Mouse (Mus musculus) heart, embryonic 12.5 days (tissue): Measurements from ENCODE around the gene Prkd2. TPM values are rescaled to one million over a fixed set of nuclear protein-coding genes. Genes with fewer than 3 reads are reported as not detected.

ENCODE experiments used
- ATAC-seq: fragments of 200-750 bp; cut with Nextera tagmentation; 2 replicates; pipeline ENCODE4 v1.8.0; 2017; ENCODE audit warnings: moderate TSS enrichment, moderate library complexity; ENCODE audit not compliant: insufficient number of reproducible peaks, low FRiP score
- H3K27ac ChIP-seq: fragments of 300-500 bp; sonication (generic); 2 replicates; pipeline ENCODE4 v1.5.1; 2016; ENCODE audit warnings: mild to moderate bottlenecking, moderate library complexity; ENCODE audit not compliant: poor library complexity, severe bottlenecking
- H3K27me3 ChIP-seq: fragments of 300-500 bp; sonication (generic); replicated peaks from 2 replicates; pipeline ENCODE4 v1.6.1; 2016; ENCODE audit warnings: mild to moderate bottlenecking, moderate library complexity
- H3K36me3 ChIP-seq: fragments of 300-500 bp; sonication (generic); 2 replicates; pipeline ENCODE4 v1.6.1; 2016; ENCODE audit warnings: mild to moderate bottlenecking, moderate library complexity
- H3K4me1 ChIP-seq: fragments of 300-500 bp; sonication (generic); replicated peaks from 2 replicates; pipeline ENCODE4 v1.6.1; 2016; ENCODE audit warnings: mild to moderate bottlenecking
- H3K4me2 ChIP-seq: fragments of 300-500 bp; sonication (generic); 2 replicates; pipeline ENCODE4 v1.6.1; 2016; ENCODE audit warnings: mild to moderate bottlenecking, moderate library complexity
- H3K4me3 ChIP-seq: fragments of 300-500 bp; sonication (generic); 2 replicates; pipeline ENCODE4 v1.5.1; 2016; ENCODE audit warnings: mild to moderate bottlenecking
- H3K9ac ChIP-seq: fragments of 300-500 bp; sonication (generic); 2 replicates; pipeline ENCODE4 v1.6.1; 2016; ENCODE audit warnings: mild to moderate bottlenecking, moderate library complexity
- H3K9me3 ChIP-seq: fragments of 300-500 bp; sonication (generic); replicated peaks from 2 replicates; pipeline ENCODE4 v1.6.1; 2016; ENCODE audit warnings: mild to moderate bottlenecking, moderate library complexity
- WGBS: fragments of 180-500 bp; shearing (Covaris S2); methylation state at CpG from one replicate; pipeline ENCODE4 v1.1.7; 2016; 5-methylcytosine and 5-hydroxymethylcytosine counted together
- polyA plus RNA-seq: library from polyadenylated mRNA; unstranded; fragments of >200 nt; fragmentation: Nextera tagmentation; extraction: Ambion mirVana; gene quantifications from 2 replicates; pipeline ENCODE4 v1.2.1, GENCODE M21; 2016

The Prkd2 gene
- polyA plus RNA-seq, 1 experiment from 2014 or later = 10.8 TPM

DNA sequence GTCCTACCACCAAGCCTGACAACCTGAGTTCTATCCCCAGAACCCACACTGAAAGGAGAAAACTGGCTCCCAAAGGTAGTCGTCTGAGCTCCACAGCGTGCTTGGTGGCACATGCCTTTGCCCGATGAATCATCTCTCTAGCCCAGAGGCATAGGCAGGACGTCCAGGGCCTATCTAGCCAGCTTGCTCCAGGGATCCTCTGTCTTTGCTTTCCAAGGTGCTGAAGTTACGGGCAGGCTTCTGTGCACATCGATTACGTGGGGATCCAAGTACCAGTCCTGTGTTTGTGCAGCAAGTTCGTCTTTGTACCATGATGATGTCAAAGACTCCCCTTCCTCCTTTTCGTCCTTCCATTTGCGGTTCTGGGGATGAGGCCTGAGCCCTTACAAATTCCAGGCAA lies 28.9 kb downstream of the Prkd2 start:
- H3K9ac ChIP-seq = no peak overlapping the region
- H3K4me1 ChIP-seq = peaks cover 5% of the 10 kb centered on the region
- no peak overlapping the region for H3K27ac ChIP-seq
- peaks cover 46% of the 10 kb centered on the region for H3K36me3 ChIP-seq
- H3K4me3 ChIP-seq = no peak overlapping the region
- no peaks in the 10 kb centered on the region for H3K9me3 ChIP-seq
- H3K4me2 ChIP-seq = no peak overlapping the region
- H3K27me3 ChIP-seq = no peaks in the 10 kb centered on the region
- 73% methylated on average over 10 of the region's 10 CpGs for WGBS
- no peak for ATAC-seq

DNA sequence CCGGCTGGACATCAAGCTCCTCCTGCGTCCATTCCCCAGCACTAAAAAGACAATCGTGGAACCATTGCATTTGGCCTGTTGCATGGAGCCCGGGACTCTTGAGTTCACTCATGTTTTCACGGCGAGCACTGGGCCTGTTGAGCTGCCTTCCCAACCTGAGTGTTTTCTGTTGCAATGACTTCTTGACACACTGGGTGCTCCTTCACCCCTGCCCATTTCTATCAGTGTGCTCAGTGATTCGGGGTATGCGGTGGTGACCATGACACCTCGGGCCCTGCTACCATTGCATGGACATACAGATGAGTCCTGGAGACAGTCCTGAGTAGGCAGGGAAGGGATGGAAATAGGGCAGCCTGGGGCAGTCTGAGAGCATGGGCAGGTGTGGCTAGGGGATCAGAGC lies 29.8 kb downstream of the Prkd2 start:
- no peak for ATAC-seq
- no peak overlapping the region for H3K27ac ChIP-seq
- 93% methylated on average over 9 of the region's 9 CpGs for WGBS

DNA sequence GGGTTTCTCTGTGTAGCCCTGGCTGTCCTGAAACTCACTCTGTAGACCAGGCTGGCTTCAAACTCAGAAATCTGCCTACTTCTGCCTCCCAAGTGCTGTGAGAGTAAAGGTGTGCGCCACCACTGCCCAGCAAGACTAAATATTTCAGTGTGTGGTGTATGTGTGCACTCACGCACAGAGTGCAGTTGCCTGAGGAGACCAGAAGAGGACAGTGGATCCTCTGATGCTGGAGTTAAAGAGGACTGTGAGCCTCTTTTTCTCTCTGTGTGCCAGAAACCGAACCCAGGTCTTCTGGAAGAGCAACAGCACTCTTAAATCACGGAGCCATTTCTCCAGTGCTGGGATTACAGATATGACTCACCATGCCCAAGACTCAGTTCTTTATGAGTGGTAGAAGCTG lies 30.7 kb downstream of the Prkd2 start:
- Histone ChIP-seq H3K4me3 (no peak overlapping the region), H3K27me3 (no peaks in the 10 kb centered on the region), H3K27ac (no peak overlapping the region), H3K4me2 (no peak overlapping the region), H3K4me1 (peaks cover 14% of the 10 kb centered on the region), H3K9me3 (no peaks in the 10 kb centered on the region), H3K9ac (no peak overlapping the region), H3K36me3 (peaks cover 37% of the 10 kb centered on the region)
- ATAC-seq = no peak
- WGBS = 87% methylated on average over 4 of the region's 4 CpGs

More for the DNA sequence above, 29.8 kb downstream of the Prkd2 start:
- Histone ChIP-seq H3K4me2 (no peak overlapping the region), H3K4me3 (no peak overlapping the region), H3K27me3 (no peaks in the 10 kb centered on the region), H3K36me3 (peaks cover 38% of the 10 kb centered on the region), H3K4me1 (peaks cover 13% of the 10 kb centered on the region), H3K9me3 (no peaks in the 10 kb centered on the region), H3K9ac (no peak overlapping the region)

DNA sequence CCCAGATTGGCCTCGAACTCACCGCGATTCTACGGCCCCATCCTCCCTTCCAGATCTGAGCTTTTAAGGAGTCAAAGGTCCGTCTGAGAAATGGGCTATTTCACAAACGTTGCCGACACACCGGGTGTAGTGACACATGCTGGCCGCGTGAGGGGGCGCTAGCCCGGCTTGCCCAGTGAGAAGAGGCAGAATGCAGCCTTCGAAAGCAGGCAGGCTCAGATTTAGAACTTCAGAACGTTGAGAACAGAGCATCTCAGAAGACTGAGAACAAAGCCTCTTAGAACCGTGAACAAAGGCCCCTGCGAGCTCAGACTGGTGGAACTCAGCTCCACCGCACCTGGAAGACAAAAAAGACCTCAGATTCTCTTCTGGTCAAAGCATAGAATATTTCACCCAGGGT lies 31.5 kb downstream of the Prkd2 start:
- Histone ChIP-seq H3K4me2 (peak overlapping the region; percentile 47), H3K4me3 (peak overlapping the region; percentile 87; the same call in 1 of the 2 replicates), H3K9me3 (no peaks in the 10 kb centered on the region), H3K27ac (peak overlapping the region; percentile 60), H3K36me3 (peaks cover 39% of the 10 kb centered on the region), H3K4me1 (peaks cover 16% of the 10 kb centered on the region), H3K9ac (0 out of 2 replicates have a peak overlapping the region, but pooled peaks have one; percentile 4), H3K27me3 (no peaks in the 10 kb centered on the region)
- WGBS = 4% methylated on average over 17 of the region's 17 CpGs
- ATAC-seq = no peak

DNA sequence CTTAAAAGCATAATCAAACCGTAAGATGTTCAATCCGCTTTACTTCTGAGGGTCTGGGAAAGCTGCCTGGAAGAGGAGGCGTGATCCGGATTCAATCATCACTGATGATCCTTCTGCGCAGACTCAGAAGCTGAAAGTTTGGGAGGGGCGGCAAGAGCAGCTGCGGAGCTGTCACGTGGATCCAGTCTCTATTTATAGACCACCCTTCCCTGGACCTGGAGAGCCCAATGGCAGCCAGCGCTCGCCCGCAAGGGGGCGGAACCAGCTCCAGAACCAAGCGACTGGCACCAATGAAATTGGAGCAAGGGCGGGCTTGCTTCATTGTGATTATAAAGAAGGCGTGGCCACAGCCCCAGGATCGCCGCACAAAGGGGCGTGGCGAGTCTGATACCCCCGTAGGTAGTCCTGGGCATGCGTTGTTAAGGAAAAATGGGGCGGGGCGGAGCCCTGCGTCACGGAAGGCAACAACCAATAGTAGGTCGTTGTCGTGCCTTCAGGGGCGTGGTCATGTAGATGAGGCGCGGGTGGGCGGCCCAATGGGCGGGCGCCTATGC lies 32.1 kb downstream of the Prkd2 start:
- Histone ChIP-seq H3K27ac (peak overlapping the region; percentile 89), H3K9ac (0 out of 2 replicates have a peak overlapping the region, but pooled peaks have one; percentile 4), H3K27me3 (no peaks in the 10 kb centered on the region), H3K9me3 (no peaks in the 10 kb centered on the region), H3K36me3 (peaks cover 36% of the 10 kb centered on the region), H3K4me1 (peaks cover 20% of the 10 kb centered on the region), H3K4me2 (peak overlapping the region; percentile 76), H3K4me3 (peak overlapping the region; percentile 87)
- ATAC-seq = peak; percentile 94
- under 1% methylated on average over 33 of the region's 33 CpGs for WGBS

DNA sequence AGATGAGACGGTGACA lies 32.4 kb downstream of the Prkd2 start, which contains the start of gene Dact3:
Gene Dact3, plus strand, starts transcription at position 8 of the 16 bp plus-strand sequence.
- peaks cover 33% of the 10 kb centered on the region for H3K36me3 ChIP-seq
- peak within 1 kb of the TSS; percentile 97 for H3K9ac ChIP-seq
- no peak for ATAC-seq
- H3K4me3 ChIP-seq = peak within 1 kb of the TSS; percentile 87
- no peaks in the 10 kb centered on the region for H3K9me3 ChIP-seq
- H3K4me1 ChIP-seq = peaks cover 23% of the 10 kb centered on the region
- WGBS = 0% methylated on average over 1 of the region's 1 CpGs
- peak within 1 kb of the TSS; percentile 89 for H3K27ac ChIP-seq
- H3K27me3 ChIP-seq = no peaks in the 10 kb centered on the region
- H3K4me2 ChIP-seq = peak within 1 kb of the TSS; percentile 76

DNA sequence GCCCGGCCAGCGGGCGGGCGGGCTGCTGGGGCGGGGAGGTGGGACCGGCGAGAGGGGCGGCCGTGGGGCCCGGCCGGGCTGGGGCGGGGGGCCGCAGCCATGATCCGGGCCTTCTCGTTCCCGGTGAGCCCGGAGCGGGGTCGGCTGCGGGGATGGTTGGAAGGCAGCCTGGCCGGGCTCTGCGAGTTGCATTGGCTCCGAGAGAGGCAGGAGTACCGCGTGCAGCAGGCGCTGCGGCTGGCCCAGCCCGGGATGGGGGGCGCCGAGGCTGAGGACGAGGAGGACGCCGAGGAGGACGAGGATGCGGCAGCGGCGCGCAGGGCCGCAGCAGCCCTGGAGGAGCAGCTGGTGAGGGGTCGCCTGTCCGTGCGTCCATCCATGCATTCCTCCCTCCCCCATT lies 32.6 kb downstream of the Prkd2 start:
- H3K36me3 ChIP-seq = peaks cover 32% of the 10 kb centered on the region

DNA sequence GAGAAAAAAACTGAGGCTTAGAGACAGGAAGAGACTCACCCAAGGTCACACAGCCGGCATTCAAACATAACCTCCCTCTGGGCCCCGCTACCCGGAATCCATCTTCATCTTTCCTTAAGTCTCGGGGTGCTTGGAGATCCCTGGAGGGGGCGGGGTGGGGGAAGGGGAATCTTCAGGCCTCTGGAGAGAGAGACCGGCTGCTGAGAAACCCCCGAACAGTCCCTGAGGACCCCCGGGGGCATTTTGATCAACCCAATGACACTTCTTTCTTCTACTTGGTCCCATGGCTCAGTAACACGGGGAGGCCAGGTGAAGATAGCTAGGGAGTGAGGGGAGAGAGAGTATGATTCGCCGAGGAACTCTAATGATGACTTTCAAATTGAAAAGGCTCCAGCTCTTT lies 33.3 kb downstream of the Prkd2 start:
- no peaks in the 10 kb centered on the region for H3K9me3 ChIP-seq
- no peaks in the 10 kb centered on the region for H3K27me3 ChIP-seq
- peak overlapping the region; percentile 89 for H3K27ac ChIP-seq
- H3K4me1 ChIP-seq = peaks cover 32% of the 10 kb centered on the region
- no peak for ATAC-seq
- H3K9ac ChIP-seq = peak overlapping the region; percentile 97
- peak overlapping the region; percentile 87 for H3K4me3 ChIP-seq
- WGBS = 7% methylated on average over 11 of the region's 11 CpGs
- H3K36me3 ChIP-seq = peaks cover 28% of the 10 kb centered on the region
- peak overlapping the region; percentile 76 for H3K4me2 ChIP-seq

More for the DNA sequence above, 32.6 kb downstream of the Prkd2 start:
- WGBS = 0% methylated on average over 38 of the region's 42 CpGs
- H3K27me3 ChIP-seq = no peaks in the 10 kb centered on the region
- peak overlapping the region; percentile 76 for H3K4me2 ChIP-seq
- peak overlapping the region; percentile 87 for H3K4me3 ChIP-seq
- H3K9me3 ChIP-seq = no peaks in the 10 kb centered on the region
- H3K4me1 ChIP-seq = peaks cover 25% of the 10 kb centered on the region
- no peak for ATAC-seq
- H3K27ac ChIP-seq = peak overlapping the region; percentile 89
- peak overlapping the region; percentile 97 for H3K9ac ChIP-seq

DNA sequence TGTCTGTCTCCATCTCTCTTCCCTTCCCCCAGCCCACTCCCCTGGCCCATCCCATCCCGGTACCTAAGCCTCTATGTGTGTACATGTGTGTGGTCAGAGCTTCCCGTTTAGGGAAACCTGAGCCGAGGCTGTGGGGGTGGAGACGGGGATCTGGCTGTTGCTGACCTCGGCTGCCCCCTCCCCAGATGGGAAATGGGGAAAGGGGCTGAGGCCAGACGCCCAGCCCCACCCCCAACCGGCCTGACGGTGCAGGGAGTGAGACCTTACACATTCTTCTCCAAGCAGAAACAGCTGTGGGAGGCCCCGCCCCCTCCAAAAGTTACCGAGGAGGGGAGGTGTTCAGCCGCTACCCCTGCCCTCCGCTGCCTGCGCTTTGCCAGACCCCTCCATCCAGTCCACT lies 33.9 kb downstream of the Prkd2 start:
- peak overlapping the region; percentile 87 for H3K4me3 ChIP-seq
- peak overlapping the region; percentile 89 for H3K27ac ChIP-seq
- H3K9me3 ChIP-seq = peaks cover 2% of the 10 kb centered on the region; the same call in 1 of the 2 replicates
- H3K4me2 ChIP-seq = peak overlapping the region; percentile 76
- H3K27me3 ChIP-seq = no peaks in the 10 kb centered on the region
- peaks cover 35% of the 10 kb centered on the region for H3K4me1 ChIP-seq
- H3K36me3 ChIP-seq = peaks cover 32% of the 10 kb centered on the region
- no peak for ATAC-seq
- H3K9ac ChIP-seq = peak overlapping the region; percentile 97
- WGBS = 4% methylated on average over 13 of the region's 13 CpGs

DNA sequence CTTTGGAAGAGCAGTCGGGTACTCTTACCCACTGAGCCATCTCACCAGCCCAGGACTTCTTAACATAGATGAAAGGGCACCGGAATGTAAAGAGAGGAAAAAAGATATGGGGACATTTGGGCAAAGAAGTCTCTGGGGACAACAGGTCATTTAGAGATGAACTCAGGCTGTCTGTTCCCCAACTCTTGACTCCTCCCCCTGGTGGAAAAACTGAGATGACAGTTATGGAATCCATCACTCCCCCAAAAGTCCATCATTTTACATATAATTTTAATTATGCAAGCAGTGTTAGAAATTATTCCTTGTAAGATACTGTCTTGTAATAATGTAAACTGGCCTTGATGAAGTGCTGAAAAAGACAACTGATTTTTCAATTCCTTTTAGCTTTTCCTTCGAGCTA lies 35.0 kb downstream of the Prkd2 start:
- Histone ChIP-seq H3K27ac (no peak overlapping the region), H3K4me3 (no peak overlapping the region), H3K9me3 (peaks cover 7% of the 10 kb centered on the region; the same call in 1 of the 2 replicates), H3K9ac (no peak overlapping the region), H3K27me3 (no peaks in the 10 kb centered on the region), H3K4me2 (no peak overlapping the region; the same call in 1 of the 2 replicates), H3K36me3 (peaks cover 33% of the 10 kb centered on the region), H3K4me1 (peaks cover 46% of the 10 kb centered on the region)
- WGBS = 79% methylated on average over 3 of the region's 3 CpGs
- ATAC-seq = no peak

DNA sequence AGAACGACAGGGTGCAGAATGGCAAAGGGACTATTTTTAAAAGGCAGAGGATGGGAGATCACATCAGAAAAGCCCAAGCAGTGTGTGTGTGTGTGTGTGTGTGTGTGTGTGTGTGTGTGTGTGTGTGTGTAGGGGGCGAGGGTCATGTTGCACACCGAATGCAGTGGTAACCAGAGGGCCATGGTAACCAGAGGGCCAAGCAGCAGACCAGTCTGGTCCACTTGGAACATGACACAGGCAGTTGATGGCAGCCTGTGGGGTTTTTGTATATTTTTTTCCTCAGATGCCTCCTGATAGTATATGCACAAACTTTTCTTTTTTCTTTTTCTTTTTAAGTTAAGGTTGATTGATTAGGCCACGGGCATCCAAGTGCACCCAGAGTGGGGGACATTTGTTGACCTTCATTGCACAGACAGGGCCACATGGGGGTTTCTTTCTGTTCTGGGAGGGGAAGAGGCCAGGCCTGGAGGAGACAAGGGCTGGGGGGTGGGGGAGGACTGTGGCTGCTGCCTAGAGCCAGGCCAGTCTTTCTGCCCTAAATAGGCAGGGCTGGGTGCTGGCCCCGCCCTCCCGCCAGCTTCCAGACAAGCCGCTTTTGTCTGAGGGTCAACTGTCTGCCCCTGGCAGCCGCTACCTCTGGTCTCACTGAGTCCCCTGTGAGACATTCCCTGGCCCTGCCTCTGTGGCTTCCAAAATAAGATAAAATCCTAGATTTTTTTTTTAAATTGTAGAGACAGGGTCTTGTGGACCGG lies 37.3 kb downstream of the Prkd2 start:
- H3K36me3 ChIP-seq = peaks cover 55% of the 10 kb centered on the region
- peak overlapping the region; percentile 42 for H3K4me2 ChIP-seq
- H3K9me3 ChIP-seq = peaks cover 9% of the 10 kb centered on the region
- WGBS = 16% methylated on average over 9 of the region's 9 CpGs
- H3K4me1 ChIP-seq = peaks cover 54% of the 10 kb centered on the region
- ATAC-seq = peak; percentile 57
- peak overlapping the region; percentile 75; the same call in 1 of the 2 replicates for H3K9ac ChIP-seq
- no peak overlapping the region for H3K4me3 ChIP-seq
- peak overlapping the region; percentile 99 for H3K27ac ChIP-seq
- H3K27me3 ChIP-seq = peaks cover 7% of the 10 kb centered on the region

DNA sequence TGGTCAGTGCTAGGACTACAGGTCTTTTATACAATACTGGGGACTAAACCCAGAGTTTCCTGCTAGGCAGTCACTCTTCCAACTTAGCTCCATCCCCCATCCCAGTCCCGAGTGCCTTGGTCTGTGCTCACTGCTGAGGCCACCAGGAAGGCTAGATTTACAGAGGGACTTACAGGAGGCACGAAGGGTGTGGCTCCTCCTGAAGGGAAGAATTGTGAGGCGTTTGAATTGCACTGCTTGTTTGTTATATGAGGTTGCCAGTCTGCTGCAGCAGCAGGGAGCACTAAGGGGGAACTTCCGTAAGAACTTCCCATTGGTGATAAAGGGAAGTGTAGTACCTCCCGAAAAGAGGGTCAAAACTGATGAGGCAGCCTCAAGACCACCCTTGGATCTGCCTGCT lies 37.9 kb downstream of the Prkd2 start:
- H3K4me2 ChIP-seq = peak overlapping the region; percentile 42
- peaks cover 16% of the 10 kb centered on the region for H3K9me3 ChIP-seq
- H3K27ac ChIP-seq = peak overlapping the region; percentile 99
- peak overlapping the region; percentile 75 for H3K9ac ChIP-seq
- H3K27me3 ChIP-seq = peaks cover 13% of the 10 kb centered on the region
- peaks cover 61% of the 10 kb centered on the region for H3K36me3 ChIP-seq
- H3K4me3 ChIP-seq = no peak overlapping the region
- no peak for ATAC-seq
- WGBS = 19% methylated on average over 5 of the region's 5 CpGs
- H3K4me1 ChIP-seq = peaks cover 59% of the 10 kb centered on the region
